Mouse (Mus musculus): ENCODE results near the gene Fbxo10. TPM values are rescaled to one million over a fixed set of nuclear protein-coding genes. Genes with fewer than 3 reads are reported as not detected.
A peak's percentile ranks its signal among the peaks of the same experiment; 100 is the strongest.
"Not testable (repeated sequence)": the region's sequence is repeated elsewhere in the genome, so short reads cannot be mapped to it uniquely, and the experiment has no call there.

Gene Fbxo10
- total and polyA plus RNA-seq, 2 experiments: 0.65 to 1.2 TPM

DNA sequence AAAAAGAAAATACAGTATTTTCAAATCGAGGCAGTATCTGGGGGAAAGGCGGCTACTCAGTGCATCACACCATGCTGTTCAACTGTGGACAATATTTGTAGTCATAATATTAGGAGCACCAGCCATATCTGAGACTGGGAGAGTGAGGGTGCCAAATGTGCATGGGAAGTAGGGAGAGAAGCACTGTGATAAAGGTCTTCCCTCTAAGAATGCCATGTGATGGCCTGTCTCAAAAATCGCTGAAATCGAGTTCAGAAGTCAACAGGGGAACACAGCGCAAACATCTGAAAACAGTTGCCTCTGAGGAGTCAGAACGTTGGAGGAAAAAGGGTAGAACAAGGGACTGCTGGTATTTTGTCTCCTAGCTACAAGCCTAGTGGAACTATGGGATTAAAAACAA lies 84.4 kb downstream of the Fbxo10 start:
- Histone ChIP-seq H3K27ac (replicated peaks; ENCODE audit: insufficient read depth, low read depth, low read length) (no peak overlapping the region), H3K36me3 (ENCODE audit: control insufficient read depth, insufficient read depth, low read length) (no peaks in the 10 kb centered on the region; the same call in 1 of the 2 replicates), H3K79me2 (ENCODE audit: control insufficient read depth, insufficient read depth, low read length) (peaks cover 27% of the 10 kb centered on the region; the same call in 1 of the 2 replicates), H3K4me1 (ENCODE audit: control insufficient read depth, insufficient read depth, low read length) (peaks cover 22% of the 10 kb centered on the region), H3K4me3 (ENCODE audit: insufficient read depth, low read depth, low read length) (no peak overlapping the region), H3K27me3 (ENCODE audit: control insufficient read depth, insufficient read depth, low read length) (no peaks in the 10 kb centered on the region), H3K9ac (ENCODE audit: low read depth, low read length) (no peak overlapping the region)
- TF ChIP-seq POLR2A (IDR thresholded peaks at IDR 0.05; ENCODE audit: extremely low read depth, insufficient read depth, low read length): no peak
- no peak for TF ChIP-seq CTCF (IDR thresholded peaks at IDR 0.05; ENCODE audit: low read depth, low read length)
- 43% methylated on average over 6 of the region's 6 CpGs for WGBS
- DNase-seq (ENCODE audit: extremely low read depth, low read depth, low spot score): peak; percentile 52

DNA sequence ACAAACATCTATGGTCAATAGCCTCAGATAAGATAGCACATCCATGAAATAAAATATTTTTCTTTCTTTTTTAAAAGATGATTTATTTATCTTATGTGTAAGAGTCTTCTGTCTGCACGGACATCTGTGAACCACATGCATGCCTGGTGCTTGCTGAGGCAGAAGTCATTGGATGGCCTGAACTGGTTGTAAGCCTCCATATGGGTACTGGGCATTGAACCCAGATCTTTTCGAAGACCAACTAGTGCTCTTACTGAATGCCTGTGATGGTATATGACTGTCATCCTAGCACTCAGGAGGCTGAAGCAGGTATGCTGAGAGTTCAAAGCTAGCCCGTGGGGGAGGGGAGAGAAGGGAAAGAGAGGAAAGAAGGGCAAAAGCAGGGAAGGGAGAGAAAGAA lies 86.3 kb downstream of the Fbxo10 start:
- Histone ChIP-seq H3K27ac (replicated peaks; ENCODE audit: insufficient read depth, low read depth, low read length) (peak overlapping the region; percentile 54; the same call in 1 of the 2 replicates), H3K9ac (ENCODE audit: low read depth, low read length) (no peak overlapping the region), H3K27me3 (ENCODE audit: control insufficient read depth, insufficient read depth, low read length) (no peaks in the 10 kb centered on the region), H3K36me3 (ENCODE audit: control insufficient read depth, insufficient read depth, low read length) (peaks cover 2% of the 10 kb centered on the region; the same call in 1 of the 2 replicates), H3K4me1 (ENCODE audit: control insufficient read depth, insufficient read depth, low read length) (peaks cover 21% of the 10 kb centered on the region), H3K4me3 (ENCODE audit: insufficient read depth, low read depth, low read length) (no peak overlapping the region), H3K79me2 (ENCODE audit: control insufficient read depth, insufficient read depth, low read length) (peaks cover 20% of the 10 kb centered on the region; the same call in 1 of the 2 replicates)
- DNase-seq (ENCODE audit: extremely low read depth, low read depth, low spot score): peak; percentile 68
- WGBS: 26% methylated on average over 3 of the region's 3 CpGs
- TF ChIP-seq POLR2A (IDR thresholded peaks at IDR 0.05; ENCODE audit: extremely low read depth, insufficient read depth, low read length): no peak
- TF ChIP-seq CTCF (IDR thresholded peaks at IDR 0.05; ENCODE audit: low read depth, low read length): no peak

DNA sequence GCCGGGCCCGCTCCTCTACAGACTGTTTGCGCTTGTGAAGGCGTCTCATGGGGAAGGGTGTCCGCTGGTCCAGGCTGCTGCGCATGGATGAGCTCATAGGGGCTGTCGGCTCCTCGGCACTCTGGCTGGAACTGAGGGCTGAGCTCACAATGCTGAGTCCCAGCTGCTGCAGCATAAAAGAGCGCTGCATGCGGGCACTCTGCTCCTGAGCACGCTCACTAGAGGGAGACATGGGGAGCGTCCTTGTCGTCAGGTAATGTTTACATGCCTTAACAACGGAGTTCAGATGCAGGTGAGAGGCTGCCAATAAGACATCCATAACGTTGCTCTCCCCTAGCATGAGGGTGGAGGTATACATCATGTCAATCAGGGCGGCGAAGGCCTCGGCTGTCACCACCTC lies 89.6 kb downstream of the Fbxo10 start:
- no peak overlapping the region for H3K9ac ChIP-seq (ENCODE audit: low read depth, low read length)
- H3K27ac ChIP-seq (replicated peaks; ENCODE audit: insufficient read depth, low read depth, low read length): no peak overlapping the region
- TF ChIP-seq POLR2A (IDR thresholded peaks at IDR 0.05; ENCODE audit: extremely low read depth, insufficient read depth, low read length): no peak
- H3K4me1 ChIP-seq (ENCODE audit: control insufficient read depth, insufficient read depth, low read length): peaks cover 16% of the 10 kb centered on the region
- 86% methylated on average over 18 of the region's 18 CpGs for WGBS
- H3K27me3 ChIP-seq (ENCODE audit: control insufficient read depth, insufficient read depth, low read length): no peaks in the 10 kb centered on the region
- DNase-seq (ENCODE audit: extremely low read depth, low read depth, low spot score): no peak
- H3K4me3 ChIP-seq (ENCODE audit: insufficient read depth, low read depth, low read length): no peak overlapping the region
- H3K79me2 ChIP-seq (ENCODE audit: control insufficient read depth, insufficient read depth, low read length): peaks cover 20% of the 10 kb centered on the region; the same call in 1 of the 2 replicates
- peaks cover 18% of the 10 kb centered on the region; the same call in 1 of the 2 replicates for H3K36me3 ChIP-seq (ENCODE audit: control insufficient read depth, insufficient read depth, low read length)

DNA sequence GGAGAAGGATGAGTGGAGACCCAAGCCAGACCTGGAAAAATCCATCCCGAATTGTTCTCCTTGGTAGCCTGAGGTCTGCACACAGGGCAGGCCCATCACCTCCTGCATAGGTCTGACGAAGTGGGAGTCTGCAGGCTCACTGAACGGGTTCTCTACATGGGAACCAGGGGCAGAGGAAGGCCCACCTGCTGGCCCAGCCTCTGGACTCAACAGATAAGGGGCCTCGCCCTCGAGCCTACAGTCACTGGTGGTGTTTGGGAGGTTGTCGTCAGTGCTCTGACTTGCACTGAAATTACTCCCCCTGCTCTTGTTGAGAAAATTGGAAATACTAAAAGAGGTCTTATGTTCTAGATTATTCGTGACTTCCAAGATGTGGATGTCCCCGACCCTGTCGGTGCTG lies 90.6 kb downstream of the Fbxo10 start:
- no peak for DNase-seq (ENCODE audit: extremely low read depth, low read depth, low spot score)
- 86% methylated on average over 9 of the region's 9 CpGs for WGBS
- no peak overlapping the region for H3K27ac ChIP-seq (replicated peaks; ENCODE audit: insufficient read depth, low read depth, low read length)
- peaks cover 13% of the 10 kb centered on the region for H3K4me1 ChIP-seq (ENCODE audit: control insufficient read depth, insufficient read depth, low read length)
- no peak overlapping the region for H3K9ac ChIP-seq (ENCODE audit: low read depth, low read length)
- no peak for TF ChIP-seq CTCF (IDR thresholded peaks at IDR 0.05; ENCODE audit: low read depth, low read length)
- no peak for TF ChIP-seq POLR2A (IDR thresholded peaks at IDR 0.05; ENCODE audit: extremely low read depth, insufficient read depth, low read length)
- H3K27me3 ChIP-seq (ENCODE audit: control insufficient read depth, insufficient read depth, low read length): no peaks in the 10 kb centered on the region
- peaks cover 24% of the 10 kb centered on the region; the same call in 1 of the 2 replicates for H3K36me3 ChIP-seq (ENCODE audit: control insufficient read depth, insufficient read depth, low read length)
- H3K79me2 ChIP-seq (ENCODE audit: control insufficient read depth, insufficient read depth, low read length): peaks cover 17% of the 10 kb centered on the region; the same call in 1 of the 2 replicates
- no peak overlapping the region for H3K4me3 ChIP-seq (ENCODE audit: insufficient read depth, low read depth, low read length)

DNA sequence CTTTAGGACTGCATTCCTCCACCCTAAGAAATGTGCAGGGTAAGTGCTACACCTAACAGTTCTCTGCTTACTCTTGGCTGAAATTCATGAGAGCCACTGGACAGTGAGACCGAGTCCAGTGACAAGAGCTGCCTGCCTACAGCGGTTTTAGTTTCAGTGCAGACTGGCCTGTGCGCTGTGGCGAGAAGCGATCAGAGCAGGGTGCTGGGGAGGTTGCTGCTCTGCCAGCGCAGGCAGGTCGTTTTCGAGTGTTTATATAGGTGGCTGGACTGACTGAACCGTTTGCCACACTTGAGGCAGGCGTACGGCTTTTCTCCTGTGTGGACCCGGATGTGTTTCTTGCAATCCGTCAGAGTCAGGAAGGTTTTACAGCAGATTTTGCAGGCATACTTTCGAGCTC lies 91.2 kb downstream of the Fbxo10 start:
- not testable (repeated sequence) for H3K27ac ChIP-seq (replicated peaks; ENCODE audit: insufficient read depth, low read depth, low read length); H3K9ac ChIP-seq (ENCODE audit: low read depth, low read length); H3K4me1 ChIP-seq (ENCODE audit: control insufficient read depth, insufficient read depth, low read length); H3K27me3 ChIP-seq (ENCODE audit: control insufficient read depth, insufficient read depth, low read length); H3K4me3 ChIP-seq (ENCODE audit: insufficient read depth, low read depth, low read length); DNase-seq (ENCODE audit: extremely low read depth, low read depth, low spot score)
- H3K79me2 ChIP-seq (ENCODE audit: control insufficient read depth, insufficient read depth, low read length): peaks cover 16% of the 10 kb centered on the region; the same call in 1 of the 2 replicates
- H3K36me3 ChIP-seq (ENCODE audit: control insufficient read depth, insufficient read depth, low read length): peaks cover 31% of the 10 kb centered on the region
- 68% methylated on average over 14 of the region's 14 CpGs for WGBS

DNA sequence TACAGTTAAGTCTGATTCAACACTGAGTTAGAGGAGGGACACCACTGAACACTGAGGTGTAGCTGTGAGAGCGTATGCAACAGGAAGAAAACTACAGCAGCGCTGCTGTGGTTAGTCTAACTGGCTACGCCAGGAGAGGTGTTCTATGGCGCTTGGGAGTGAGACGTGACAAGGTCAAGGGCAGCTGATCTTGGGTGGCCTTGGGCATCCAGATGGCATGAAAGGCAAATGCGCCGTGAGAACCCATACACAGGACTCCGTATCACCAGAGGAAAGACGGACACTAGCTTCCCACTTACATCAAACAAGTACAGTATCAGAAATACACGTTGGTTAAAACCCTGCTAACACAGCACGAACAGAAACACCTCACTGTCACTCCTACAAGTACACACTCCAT lies 92.1 kb downstream of the Fbxo10 start:
- not testable (repeated sequence) for H3K27ac ChIP-seq (replicated peaks; ENCODE audit: insufficient read depth, low read depth, low read length); H3K27me3 ChIP-seq (ENCODE audit: control insufficient read depth, insufficient read depth, low read length); H3K9ac ChIP-seq (ENCODE audit: low read depth, low read length); H3K4me3 ChIP-seq (ENCODE audit: insufficient read depth, low read depth, low read length); H3K4me1 ChIP-seq (ENCODE audit: control insufficient read depth, insufficient read depth, low read length); DNase-seq (ENCODE audit: extremely low read depth, low read depth, low spot score)
- peaks cover 37% of the 10 kb centered on the region for H3K36me3 ChIP-seq (ENCODE audit: control insufficient read depth, insufficient read depth, low read length)
- H3K79me2 ChIP-seq (ENCODE audit: control insufficient read depth, insufficient read depth, low read length): peaks cover 13% of the 10 kb centered on the region; the same call in 1 of the 2 replicates
- 60% methylated on average over 11 of the region's 11 CpGs for WGBS

Measured in liver, adult 2 months (tissue).